Mouse (Mus musculus) olfactory bulb, adult 2 months (tissue): ENCODE results near the gene Pgm2l1.

ENCODE experiments used
- CTCF ChIP-seq: fragments of 200-500 bp; IDR thresholded peaks from 2 replicates; pipeline ENCODE4 v1.5.1; 2012; ENCODE audit warnings: low read depth, mild to moderate bottlenecking, low read length, moderate library complexity; ENCODE audit not compliant: insufficient read depth
- POLR2A ChIP-seq: fragments of 200-500 bp; IDR thresholded peaks from 2 replicates; pipeline ENCODE4 v1.6.1; 2012; ENCODE audit warnings: mild to moderate bottlenecking, low read depth, low read length, moderate library complexity; ENCODE audit not compliant: insufficient read depth

DNA sequence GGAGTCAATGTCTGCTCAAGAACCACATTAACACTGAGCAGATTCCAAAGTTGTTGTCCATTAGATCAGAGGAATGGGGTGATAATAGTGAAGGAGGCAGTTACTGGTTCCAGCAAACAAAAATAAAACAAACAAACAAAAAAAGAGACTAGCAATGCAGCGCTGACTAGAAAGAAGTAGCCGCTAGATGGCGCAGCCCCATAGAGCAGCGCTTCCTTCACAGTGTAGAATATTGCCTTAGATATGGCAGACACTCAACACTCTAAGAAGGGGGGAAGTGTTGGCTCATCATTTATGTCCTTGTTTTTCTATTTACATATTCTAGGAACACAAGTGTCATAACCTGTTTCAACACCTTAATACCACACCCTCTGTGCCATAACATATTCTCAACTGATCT is 36.4 kb upstream of the Pgm2l1 start:
- TF ChIP-seq CTCF (no peak), POLR2A (no peak)
